Mouse (Mus musculus) forebrain, embryonic 14.5 days (tissue): ENCODE results near the gene Cd96. TPM values are rescaled to one million over a fixed set of nuclear protein-coding genes. Genes with fewer than 3 reads are reported as not detected.

Experiments used
- ATAC-seq: fragments of 200-750 bp; cut with Nextera tagmentation; 2 replicates; pipeline ENCODE4 v1.8.0; 2017; ENCODE audit warnings: mild to moderate bottlenecking, moderate library complexity
- DNase-seq: peaks from one replicate; pipeline ENCODE4 v3.0.0-alpha.2; 2015; ENCODE audit warnings: low spot score
- H3K27ac ChIP-seq: fragments of 300-500 bp; sonication (generic); 2 replicates; pipeline ENCODE4 v1.5.1; 2014; ENCODE audit warnings: low read depth, mild to moderate bottlenecking, control low read depth, low read length, moderate library complexity
- H3K27me3 ChIP-seq: fragments of 300-500 bp; sonication (generic); replicated peaks from 2 replicates; pipeline ENCODE4 v1.6.1; 2014; ENCODE audit warnings: low read length, control low read depth, mixed read lengths; ENCODE audit not compliant: control insufficient read depth, insufficient read depth
- H3K36me3 ChIP-seq: fragments of 300-500 bp; sonication (generic); 2 replicates; pipeline ENCODE4 v1.6.1; 2014; ENCODE audit warnings: low read length, control low read depth; ENCODE audit not compliant: control insufficient read depth, insufficient read depth
- H3K4me1 ChIP-seq: fragments of 300-500 bp; sonication (generic); 2 replicates; pipeline ENCODE4 v1.6.1; 2014; ENCODE audit warnings: antibody characterized with exemption, low read length, control low read depth; ENCODE audit not compliant: control insufficient read depth, insufficient read depth
- H3K4me2 ChIP-seq: fragments of 300-500 bp; sonication (generic); 2 replicates; pipeline ENCODE4 v1.6.1; 2014; ENCODE audit warnings: mild to moderate bottlenecking, control low read depth, low read length
- H3K4me3 ChIP-seq: fragments of 300-500 bp; sonication (generic); 2 replicates; pipeline ENCODE4 v1.5.1; 2014; ENCODE audit warnings: low read depth, low read length, control low read depth
- H3K9ac ChIP-seq: fragments of 300-500 bp; sonication (generic); 2 replicates; pipeline ENCODE4 v1.6.1; 2014; ENCODE audit warnings: mild to moderate bottlenecking, low read length, control low read depth, moderate library complexity
- H3K9me3 ChIP-seq: fragments of 300-500 bp; sonication (generic); replicated peaks from 2 replicates; pipeline ENCODE4 v1.6.1; 2016; ENCODE audit warnings: low read length, control low read depth, mixed read lengths; ENCODE audit not compliant: control insufficient read depth
- WGBS: fragments of 180-500 bp; shearing (Covaris S2); extraction: QIAGEN DNeasy Blood & Tissue Kit; methylation state at CpG from one replicate; pipeline ENCODE4 v1.1.7; 2014; 5-methylcytosine and 5-hydroxymethylcytosine counted together
- polyA plus RNA-seq: library from polyadenylated mRNA; unstranded; fragments of >200 nt; fragmentation: Nextera tagmentation; extraction: Ambion mirVana; gene quantifications from 2 replicates; pipeline ENCODE4 v1.2.1, GENCODE M21; 2014

The Cd96 gene
- polyA plus RNA-seq, 1 experiment from 2014 or later: 0.10 TPM

DNA sequence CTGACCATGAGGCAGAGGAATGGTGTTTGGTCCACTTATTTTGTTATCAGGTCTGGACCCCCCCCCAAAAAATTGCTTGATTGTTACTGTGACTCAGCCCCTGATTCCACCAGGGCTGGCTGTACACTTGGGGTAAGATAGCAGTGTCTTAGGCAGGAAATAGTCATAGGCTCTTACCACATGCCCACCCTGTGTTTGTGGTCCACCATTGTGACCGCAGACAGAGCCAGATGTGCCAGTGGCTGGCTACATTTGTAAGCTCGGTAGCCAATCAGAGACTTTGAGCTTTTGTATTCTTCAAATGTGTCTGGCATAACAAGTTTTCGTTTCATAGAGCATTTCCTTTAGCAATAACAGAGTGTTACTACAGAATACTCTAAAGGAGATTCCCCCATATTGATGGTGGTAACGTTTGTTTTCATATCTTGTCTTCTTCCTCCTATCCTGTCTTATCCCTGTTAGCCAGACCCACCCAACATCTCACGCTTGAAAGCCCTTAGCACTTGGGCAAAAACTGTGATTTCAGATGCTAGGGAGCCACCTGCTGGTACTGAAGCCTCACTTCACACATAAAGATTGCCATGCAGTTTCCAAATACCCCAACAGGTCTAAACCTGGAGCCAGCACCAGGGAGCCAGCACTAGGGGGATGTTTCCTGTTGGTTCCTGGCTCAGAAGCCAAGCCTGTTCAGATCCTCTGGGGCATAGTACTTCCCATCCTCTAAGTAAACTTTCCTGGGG is 97.7 kb downstream of the Cd96 start:
- no peaks in the 10 kb centered on the region for H3K27me3 ChIP-seq
- no peak overlapping the region for H3K4me3 ChIP-seq
- ATAC-seq: peak; percentile 92
- peak; percentile 88 for DNase-seq
- no peaks in the 10 kb centered on the region for H3K4me1 ChIP-seq
- H3K9me3 ChIP-seq: no peaks in the 10 kb centered on the region
- WGBS: 47% methylated on average over 5 of the region's 5 CpGs
- H3K27ac ChIP-seq: no peak overlapping the region
- no peak overlapping the region for H3K9ac ChIP-seq
- H3K36me3 ChIP-seq: no peaks in the 10 kb centered on the region
- no peak overlapping the region for H3K4me2 ChIP-seq

DNA sequence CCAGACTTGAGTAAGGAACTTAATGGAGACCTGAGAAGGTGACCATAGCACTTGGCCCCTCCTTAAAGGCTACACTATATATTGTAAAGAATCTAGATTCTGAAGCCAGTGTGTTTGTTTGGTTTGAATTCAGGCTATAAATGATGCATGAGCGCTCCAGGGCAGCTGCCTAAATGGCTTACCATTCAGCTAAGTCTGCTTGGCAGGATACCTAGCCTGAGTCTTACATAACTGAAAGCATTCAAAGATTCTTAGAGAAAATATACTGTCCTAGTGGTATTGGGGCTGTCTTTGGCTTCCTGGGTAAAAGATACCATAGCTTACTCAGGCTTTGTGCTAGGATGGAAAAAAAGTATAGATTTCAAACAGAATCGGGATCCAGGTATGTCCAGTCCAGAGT is 98.7 kb downstream of the Cd96 start:
- no peaks in the 10 kb centered on the region for H3K4me1 ChIP-seq
- DNase-seq (no peak), ATAC-seq (no peak)
- no peak overlapping the region for H3K9ac ChIP-seq
- H3K27me3 ChIP-seq: no peaks in the 10 kb centered on the region
- H3K4me2 ChIP-seq: no peak overlapping the region
- no peak overlapping the region for H3K27ac ChIP-seq
- WGBS: 78% methylated on average over 2 of the region's 2 CpGs
- H3K4me3 ChIP-seq: no peak overlapping the region
- no peaks in the 10 kb centered on the region for H3K9me3 ChIP-seq
- H3K36me3 ChIP-seq: no peaks in the 10 kb centered on the region

DNA sequence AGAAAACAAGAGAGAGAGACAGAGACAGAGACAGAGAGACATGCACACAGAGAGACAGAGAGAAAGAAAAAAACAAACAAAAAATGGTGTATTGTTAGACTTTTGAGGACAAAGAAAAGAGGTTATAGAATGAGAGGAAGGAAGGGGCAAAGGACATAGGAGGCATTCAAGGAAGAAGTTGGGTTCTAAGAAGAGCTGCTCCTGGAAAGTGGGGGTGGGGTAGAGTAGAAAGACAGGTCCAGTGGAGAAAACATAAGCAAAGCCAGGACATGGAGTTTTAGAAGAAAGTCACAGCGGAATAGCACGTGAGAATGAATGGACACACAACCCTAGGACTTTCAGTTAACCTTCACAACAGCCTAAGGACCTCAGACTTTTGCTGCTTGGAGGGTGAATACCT is 99.7 kb downstream of the Cd96 start:
- 78% methylated on average over 2 of the region's 2 CpGs for WGBS
- no peaks in the 10 kb centered on the region for H3K36me3 ChIP-seq
- H3K9me3 ChIP-seq: no peaks in the 10 kb centered on the region
- no peak overlapping the region for H3K9ac ChIP-seq
- H3K4me3 ChIP-seq: no peak overlapping the region
- H3K4me2 ChIP-seq: no peak overlapping the region
- ATAC-seq (no peak), DNase-seq (no peak)
- no peaks in the 10 kb centered on the region for H3K4me1 ChIP-seq
- H3K27ac ChIP-seq: no peak overlapping the region
- H3K27me3 ChIP-seq: no peaks in the 10 kb centered on the region

DNA sequence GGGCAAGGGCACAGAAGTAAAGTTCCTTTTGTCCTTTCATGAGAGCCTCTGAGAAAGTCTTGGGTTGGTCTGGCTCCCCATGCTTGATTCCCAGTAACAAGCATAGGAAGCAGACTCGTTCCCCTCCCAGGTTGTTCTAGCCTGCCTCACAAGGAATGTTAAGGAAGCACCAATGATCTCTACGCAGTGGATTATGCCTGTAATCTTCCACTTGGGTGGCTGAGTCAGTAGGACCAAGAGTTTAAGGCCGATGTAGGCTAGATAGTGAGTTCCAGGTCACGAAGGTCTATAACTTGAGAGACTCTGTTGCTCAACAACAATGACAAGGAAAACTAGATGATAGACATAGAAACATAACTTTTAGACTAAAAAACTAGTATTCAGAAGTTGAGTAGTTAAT is 100.3 kb downstream of the Cd96 start:
- no peak overlapping the region for H3K9ac ChIP-seq
- H3K27me3 ChIP-seq: no peaks in the 10 kb centered on the region
- no peak for DNase-seq
- H3K4me3 ChIP-seq: no peak overlapping the region
- ATAC-seq: no peak
- H3K36me3 ChIP-seq: no peaks in the 10 kb centered on the region
- H3K4me1 ChIP-seq: no peaks in the 10 kb centered on the region
- H3K4me2 ChIP-seq: no peak overlapping the region
- no peaks in the 10 kb centered on the region for H3K9me3 ChIP-seq
- H3K27ac ChIP-seq: no peak overlapping the region
- WGBS: 85% methylated on average over 4 of the region's 4 CpGs

DNA sequence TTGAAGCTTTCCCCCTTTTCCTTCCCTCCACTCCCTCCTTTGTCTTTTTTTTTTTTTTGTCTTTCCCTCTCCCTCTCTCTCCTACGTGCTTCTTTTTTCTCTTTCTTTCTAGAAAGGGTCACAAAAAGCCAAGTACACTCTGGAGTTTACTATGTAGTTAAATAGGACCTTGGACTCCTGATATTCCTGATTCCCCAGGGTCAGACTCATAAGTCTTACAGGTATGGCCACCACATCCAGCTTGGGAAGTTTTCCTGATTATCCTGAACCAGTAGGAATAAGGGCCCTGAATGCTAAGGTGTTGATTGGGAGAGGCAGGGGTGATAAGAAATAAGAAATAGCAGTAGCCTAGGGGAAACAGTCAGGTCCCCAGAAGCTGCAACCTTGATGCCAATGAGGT is 100.7 kb downstream of the Cd96 start:
- Histone ChIP-seq H3K4me2 (no peak overlapping the region), H3K36me3 (no peaks in the 10 kb centered on the region), H3K27ac (no peak overlapping the region), H3K4me3 (no peak overlapping the region), H3K9me3 (no peaks in the 10 kb centered on the region), H3K27me3 (no peaks in the 10 kb centered on the region), H3K4me1 (no peaks in the 10 kb centered on the region), H3K9ac (no peak overlapping the region)
- DNase-seq (no peak), ATAC-seq (no peak)
- WGBS: 64% methylated on average over 1 of the region's 1 CpGs

DNA sequence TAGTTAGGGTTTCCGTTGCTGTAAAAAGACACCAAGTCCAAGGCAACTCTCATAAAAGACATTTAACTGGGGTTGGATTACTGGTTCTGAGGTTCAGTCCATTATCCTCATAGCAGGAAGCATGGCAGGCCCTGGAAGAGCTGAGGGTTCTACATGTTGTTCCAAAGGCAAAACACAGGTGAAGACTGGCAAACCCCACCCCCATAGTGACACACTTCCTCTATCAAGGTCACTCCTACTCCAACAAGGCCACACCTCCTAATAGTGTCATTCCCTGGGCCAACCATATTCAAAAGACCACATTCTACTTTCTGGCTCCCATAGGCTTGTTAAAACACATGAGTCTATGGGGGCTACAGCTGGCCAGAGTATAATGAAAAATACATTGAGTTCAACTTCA is 108.4 kb downstream of the Cd96 start:
- ATAC-seq (no peak), DNase-seq (no peak)
- H3K9ac ChIP-seq: no peak overlapping the region
- 94% methylated on average over 1 of the region's 1 CpGs for WGBS
- H3K9me3 ChIP-seq: no peaks in the 10 kb centered on the region
- H3K27ac ChIP-seq: no peak overlapping the region
- no peaks in the 10 kb centered on the region for H3K36me3 ChIP-seq
- H3K4me2 ChIP-seq: no peak overlapping the region
- no peaks in the 10 kb centered on the region for H3K27me3 ChIP-seq
- no peak overlapping the region for H3K4me3 ChIP-seq
- peaks cover 15% of the 10 kb centered on the region for H3K4me1 ChIP-seq

DNA sequence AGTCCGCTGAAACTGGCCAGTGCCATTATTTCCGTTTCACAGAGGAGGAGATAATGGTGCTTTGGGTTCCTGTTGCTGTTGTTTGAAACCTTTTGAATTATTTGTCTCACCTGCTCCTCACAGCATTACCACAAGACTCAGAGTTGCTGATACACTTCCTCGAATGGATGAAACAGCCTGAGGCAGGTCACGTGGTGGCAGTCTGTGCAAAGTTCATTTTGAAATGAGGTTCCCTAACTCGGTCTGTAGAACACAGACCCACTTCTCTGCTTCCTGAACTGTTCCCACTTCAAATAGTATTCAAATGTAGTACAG is 109.2 kb downstream of the Cd96 start:
- ATAC-seq (peak; percentile 1; the same call in 1 of the 2 replicates), DNase-seq (peak; percentile 30)
- Histone ChIP-seq H3K36me3 (no peaks in the 10 kb centered on the region), H3K4me3 (peak overlapping the region; percentile 65), H3K27me3 (no peaks in the 10 kb centered on the region), H3K27ac (peak overlapping the region; percentile 55), H3K4me2 (peak overlapping the region; percentile 88), H3K9ac (peak overlapping the region; percentile 73), H3K9me3 (no peaks in the 10 kb centered on the region), H3K4me1 (peaks cover 15% of the 10 kb centered on the region)
- 8% methylated on average over 5 of the region's 5 CpGs for WGBS

DNA sequence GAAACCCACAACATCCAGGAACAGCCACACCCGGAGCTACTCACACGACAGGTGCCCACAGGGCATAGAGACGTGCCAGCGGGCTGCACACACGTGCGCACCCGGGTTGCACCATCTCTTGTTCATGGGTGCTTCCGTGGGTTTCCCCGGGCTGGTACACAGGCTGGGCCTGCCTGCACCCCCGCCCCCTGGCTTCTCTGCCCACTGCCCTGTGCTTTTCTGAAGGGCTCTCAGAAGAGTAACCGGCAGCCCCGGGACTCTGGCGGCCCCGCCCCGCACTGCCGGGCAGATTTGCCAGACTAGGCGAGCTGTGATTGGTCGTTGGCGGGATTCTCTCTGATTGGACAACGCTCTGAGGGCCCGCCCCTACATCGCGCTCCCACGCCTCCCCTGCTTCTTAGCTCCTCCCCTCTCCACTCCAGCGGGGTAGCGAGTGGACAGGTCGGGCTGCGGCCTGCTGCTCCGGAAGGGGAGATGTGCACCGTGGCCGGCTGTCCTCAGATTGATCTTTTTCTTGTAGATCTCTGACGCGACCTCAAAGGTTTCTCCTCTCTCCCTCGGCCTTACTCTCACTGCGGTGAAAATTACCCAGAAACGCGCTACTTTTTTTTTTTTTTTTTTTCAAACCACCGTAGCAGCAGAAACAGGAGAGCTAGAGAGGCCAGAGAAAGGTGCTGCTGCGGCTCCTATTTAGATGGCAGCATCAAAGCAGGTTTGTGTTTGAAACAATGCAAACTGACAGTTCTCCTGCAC is 109.7 kb downstream of the Cd96 start, which contains the start of gene Plcxd2:
Gene Plcxd2, minus strand, starts transcription at position 66 of the 753 bp plus-strand sequence.
- Histone ChIP-seq H3K4me3 (peak within 1 kb of the TSS; percentile 65), H3K9ac (peak within 1 kb of the TSS; percentile 73), H3K27me3 (no peaks in the 10 kb centered on the region), H3K9me3 (no peaks in the 10 kb centered on the region), H3K4me1 (peaks cover 15% of the 10 kb centered on the region), H3K4me2 (peak within 1 kb of the TSS; percentile 88), H3K27ac (peak within 1 kb of the TSS; percentile 58), H3K36me3 (no peaks in the 10 kb centered on the region)
- ATAC-seq: peak; percentile 99
- peak; percentile 98 for DNase-seq
- under 1% methylated on average over 38 of the region's 39 CpGs for WGBS

DNA sequence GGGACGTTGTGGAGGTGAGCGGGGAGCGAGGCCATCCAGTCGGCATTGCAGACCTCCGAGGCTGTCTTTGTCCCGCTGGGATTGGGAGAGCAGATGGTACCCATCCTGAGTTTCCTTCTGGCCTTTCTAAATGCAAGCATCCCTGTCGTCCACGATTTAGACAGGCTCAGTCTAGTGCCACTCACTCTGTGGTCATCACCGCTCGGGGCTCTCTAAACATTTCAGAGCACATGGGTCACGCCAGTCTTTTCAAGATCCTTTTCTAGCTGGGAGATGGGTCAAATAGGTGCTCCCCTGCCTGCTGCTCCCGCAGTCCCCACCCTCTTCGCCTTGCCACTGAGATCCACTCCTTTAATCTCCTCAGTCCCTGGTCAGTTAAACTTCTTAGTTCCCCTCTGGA is 110.3 kb downstream of the Cd96 start:
- H3K9ac ChIP-seq: peak overlapping the region; percentile 73
- DNase-seq (peak; percentile 36), ATAC-seq (peak; percentile 19)
- peak overlapping the region; percentile 65 for H3K4me3 ChIP-seq
- H3K27ac ChIP-seq: peak overlapping the region; percentile 58; the same call in 1 of the 2 replicates
- peaks cover 15% of the 10 kb centered on the region for H3K4me1 ChIP-seq
- H3K4me2 ChIP-seq: peak overlapping the region; percentile 88
- no peaks in the 10 kb centered on the region for H3K36me3 ChIP-seq
- H3K27me3 ChIP-seq: no peaks in the 10 kb centered on the region
- WGBS: under 1% methylated on average over 13 of the region's 13 CpGs
- H3K9me3 ChIP-seq: no peaks in the 10 kb centered on the region
